Comparison of ENCODE assay signal across 11 mouse cellular contexts in the genomic region with DNA sequence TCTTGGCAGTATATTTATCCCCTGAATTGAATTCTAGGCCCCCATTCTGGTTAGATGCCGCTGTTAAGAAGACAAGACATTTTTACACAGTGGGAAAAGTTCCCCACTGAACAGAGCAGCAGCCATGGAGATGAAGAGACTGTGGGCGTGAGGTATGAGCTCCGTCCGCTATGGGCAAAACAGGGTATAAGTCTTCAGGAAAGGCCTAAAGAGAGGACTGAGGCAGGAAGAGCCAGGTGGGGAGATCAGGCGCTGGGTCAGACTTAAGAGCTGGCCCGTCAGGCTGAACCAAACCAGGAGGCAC.
A peak's percentile ranks its signal among the peaks of the same experiment; 100 is the strongest.
DNase-seq lines count a peak whose midpoint lies in the region; ATAC-seq and TF ChIP-seq lines count a peak whose summit lies in the region.
"Had no signal": no experiment of that assay in that cellular context is flagged by ENCODE, and none has a peak within 500 bp of the region (broad histone marks: within the 10 kb centered on the region; RNA-seq: fewer than 3 reads in every experiment).

No protein-coding gene starts in this region.

- 86% methylated on average over 6 of the region's 6 CpGs for WGBS in kidney, embryonic 15.5 days
- 62% methylated on average over 6 of the region's 6 CpGs for WGBS in forebrain, embryonic 11.5 days
- WGBS in intestine, embryonic 16.5 days, result 75% methylated on average over 6 of the region's 6 CpGs
- 72% methylated on average over 6 of the region's 6 CpGs for WGBS in olfactory bulb, adult 2 months
- 87% methylated on average over 6 of the region's 6 CpGs for WGBS in heart, embryonic 10.5 days

- peaks cover 48% of the 10 kb centered on the region for H3K4me1 ChIP-seq in kidney, embryonic 15.5 days
- H3K4me1 ChIP-seq in forebrain, embryonic 11.5 days (replicated peaks; ENCODE audit: control insufficient read depth, insufficient read depth, low read length), result peaks cover 18% of the 10 kb centered on the region
- H3K4me1 ChIP-seq in intestine, embryonic 16.5 days (ENCODE audit: control insufficient read depth, insufficient read depth, low read length), result peaks cover 36% of the 10 kb centered on the region
- H3K4me1 ChIP-seq in olfactory bulb, adult 2 months (ENCODE audit: control insufficient read depth, insufficient read depth, low read length), result peaks cover 34% of the 10 kb centered on the region
- H3K4me1 ChIP-seq in heart, embryonic 10.5 days, result peaks cover 24% of the 10 kb centered on the region

- H3K27ac ChIP-seq in kidney, embryonic 15.5 days, result peak overlapping the region; percentile 52; the same call in 1 of the 2 replicates
- H3K27ac ChIP-seq in forebrain, embryonic 11.5 days (ENCODE audit: low read depth, low read length), result peak overlapping the region; percentile 69
- H3K27ac ChIP-seq in intestine, embryonic 16.5 days (ENCODE audit: low read length), result peak overlapping the region; percentile 23; the same call in 1 of the 2 replicates
- H3K27ac ChIP-seq in olfactory bulb, adult 2 months (ENCODE audit: insufficient read depth, low read depth, low read length), result peak overlapping the region; percentile 28; the same call in 1 of the 2 replicates
- H3K27ac ChIP-seq in heart, embryonic 10.5 days, result no peak overlapping the region
- H3K27ac ChIP-seq: limb, embryonic 15.5 days had no signal

- no peak overlapping the region for H3K9ac ChIP-seq in kidney, embryonic 15.5 days
- peak overlapping the region; percentile 21; the same call in 1 of the 2 replicates for H3K9ac ChIP-seq in forebrain, embryonic 11.5 days (ENCODE audit: low read length)
- no peak overlapping the region for H3K9ac ChIP-seq in intestine, embryonic 16.5 days (ENCODE audit: low read depth, low read length)
- H3K9ac ChIP-seq: limb, embryonic 15.5 days had no signal

- ATAC-seq in kidney, embryonic 15.5 days (replicated peaks; ENCODE audit: low FRiP score), result no peak
- no peak for ATAC-seq in forebrain, embryonic 11.5 days (replicated peaks; ENCODE audit: low FRiP score)
- no peak for ATAC-seq in intestine, embryonic 16.5 days
- ATAC-seq in megakaryocyte-erythroid progenitor cell, adult 5-6 weeks (replicated peaks; ENCODE audit: low FRiP score, low TSS enrichment, poor library complexity, severe bottlenecking), result no peak
- ATAC-seq: Patski had no signal

- no peaks in the 10 kb centered on the region for H3K9me3 ChIP-seq in kidney, embryonic 15.5 days (replicated peaks)
- no peaks in the 10 kb centered on the region for H3K9me3 ChIP-seq in forebrain, embryonic 11.5 days (ENCODE audit: control insufficient read depth, low read length)
- H3K9me3 ChIP-seq in intestine, embryonic 16.5 days (ENCODE audit: control insufficient read depth, low read length), result no peaks in the 10 kb centered on the region
- no peaks in the 10 kb centered on the region for H3K9me3 ChIP-seq in heart, embryonic 10.5 days
- H3K9me3 ChIP-seq: limb, embryonic 15.5 days had no signal

- no peak for TF ChIP-seq CTCF in olfactory bulb, adult 2 months (IDR thresholded peaks at IDR 0.05; ENCODE audit: insufficient read depth, low read depth, low read length)

- no peaks in the 10 kb centered on the region for H3K27me3 ChIP-seq in kidney, embryonic 15.5 days
- no peaks in the 10 kb centered on the region for H3K27me3 ChIP-seq in forebrain, embryonic 11.5 days (ENCODE audit: control insufficient read depth, insufficient read depth, low read length)
- H3K27me3 ChIP-seq in intestine, embryonic 16.5 days (replicated peaks; ENCODE audit: control insufficient read depth, insufficient read depth, low read length), result no peaks in the 10 kb centered on the region
- no peaks in the 10 kb centered on the region; the same call in 1 of the 2 replicates for H3K27me3 ChIP-seq in heart, embryonic 10.5 days (ENCODE audit: insufficient read depth, poor library complexity, severe bottlenecking)
- H3K27me3 ChIP-seq: limb, embryonic 15.5 days; Patski had no signal

- H3K4me3 ChIP-seq in kidney, embryonic 15.5 days (replicated peaks), result no peak overlapping the region
- no peak overlapping the region for H3K4me3 ChIP-seq in forebrain, embryonic 11.5 days (ENCODE audit: low read depth, low read length)
- no peak overlapping the region for H3K4me3 ChIP-seq in intestine, embryonic 16.5 days (ENCODE audit: low read length)
- H3K4me3 ChIP-seq in olfactory bulb, adult 2 months (ENCODE audit: insufficient read depth, low read depth, low read length), result no peak overlapping the region
- H3K4me3 ChIP-seq in heart, embryonic 10.5 days, result no peak overlapping the region
- H3K4me3 ChIP-seq: limb, embryonic 15.5 days had no signal

- peaks cover under 1% of the 10 kb centered on the region; the same call in 1 of the 2 replicates for H3K36me3 ChIP-seq in kidney, embryonic 15.5 days
- H3K36me3 ChIP-seq in forebrain, embryonic 11.5 days (ENCODE audit: control insufficient read depth, insufficient read depth, low read length), result peaks cover 2% of the 10 kb centered on the region; the same call in 1 of the 2 replicates
- H3K36me3 ChIP-seq in intestine, embryonic 16.5 days (ENCODE audit: control insufficient read depth, insufficient read depth, low read length), result no peaks in the 10 kb centered on the region
- peaks cover 9% of the 10 kb centered on the region; the same call in 1 of the 2 replicates for H3K36me3 ChIP-seq in heart, embryonic 10.5 days

- no peak for TF ChIP-seq POLR2A in olfactory bulb, adult 2 months (IDR thresholded peaks at IDR 0.05; ENCODE audit: insufficient read depth, low read depth, low read length)

- DNase-seq in kidney, postnatal 4 days, result no peak
- no peak for DNase-seq in forebrain, embryonic 11.5 days (ENCODE audit: low spot score)
- no peak for DNase-seq in adrenal gland, adult 2 months
- no peak for DNase-seq in heart, embryonic 10.5 days (ENCODE audit: low spot score)
- DNase-seq: heart, postnatal 14 days had no signal

- no peak overlapping the region for H3K4me2 ChIP-seq in kidney, embryonic 15.5 days
- no peak overlapping the region for H3K4me2 ChIP-seq in forebrain, embryonic 11.5 days (ENCODE audit: low read depth, low read length, severe bottlenecking)
- H3K4me2 ChIP-seq in intestine, embryonic 16.5 days (ENCODE audit: low read depth, low read length), result no peak overlapping the region
- H3K4me2 ChIP-seq: limb, embryonic 15.5 days had no signal
